Mouse (Mus musculus): ENCODE results near the gene Ccrl2. TPM values are rescaled to one million over a fixed set of nuclear protein-coding genes. Genes with fewer than 3 reads are reported as not detected.

Gene Ccrl2
- polyA plus RNA-seq (2012): 0.37 and 3.4 TPM in 2 replicates

DNA sequence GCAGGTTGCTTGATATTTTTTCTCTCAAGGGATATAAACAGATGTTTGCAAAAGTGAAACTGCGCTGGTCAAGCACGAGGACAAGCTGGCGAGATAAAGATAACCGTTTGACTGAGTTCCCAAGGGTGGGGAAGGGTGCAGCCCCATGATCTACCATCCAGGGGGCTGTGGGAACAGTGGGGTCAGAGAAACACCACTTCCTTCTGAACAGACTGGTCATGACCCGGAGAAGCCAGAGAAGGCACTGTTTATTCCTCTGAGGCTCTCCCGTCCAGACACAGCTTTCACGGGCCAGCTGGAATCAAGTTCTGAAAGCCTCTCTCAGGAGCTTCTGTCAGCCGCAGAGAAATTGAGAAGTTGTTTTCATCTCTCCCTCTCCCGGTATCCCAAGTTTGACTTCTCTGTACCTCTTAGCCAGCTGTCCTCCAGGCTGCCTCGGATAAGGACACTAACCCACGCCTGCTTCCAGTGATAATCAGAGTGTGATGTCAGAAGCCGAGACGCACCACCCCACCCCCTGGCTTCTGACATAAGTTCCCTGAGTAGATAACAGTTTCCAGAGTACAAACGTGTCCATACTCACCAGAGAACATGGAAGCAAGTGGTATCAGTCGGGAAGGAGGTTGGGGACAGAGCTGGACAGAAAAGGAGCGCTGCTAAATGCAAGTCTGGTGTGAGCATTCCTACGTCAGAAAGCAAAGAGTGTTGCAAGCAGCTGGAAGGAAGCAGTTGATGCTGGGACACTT lies at the start of gene Ccrl2:
Gene Ccrl2 (minus strand): TSS at position 722 of the 746 bp plus-strand sequence.
- TF ChIP-seq GATA1 (IDR thresholded peaks at IDR 0.05; ENCODE audit: low read length): peak; percentile 94

DNA sequence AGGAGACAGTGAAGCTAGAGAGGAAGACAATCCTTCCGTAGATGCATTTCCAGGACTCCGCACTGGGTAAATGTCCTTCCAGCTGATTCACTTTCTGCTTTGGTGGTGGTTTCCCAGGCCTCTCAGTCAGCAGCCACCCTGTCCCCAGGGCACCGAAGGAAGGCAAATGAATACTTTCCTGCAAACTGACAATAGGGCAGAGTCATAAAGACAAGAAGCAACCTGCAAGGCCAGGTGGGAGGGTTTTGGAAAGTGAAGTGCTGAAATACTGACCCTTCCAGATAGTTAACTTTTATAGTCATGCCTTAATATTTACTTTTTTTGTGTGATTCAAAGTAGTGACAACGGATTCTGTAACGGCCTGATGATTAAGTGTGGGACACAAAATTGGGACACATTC lies 46.6 kb upstream of the Ccrl2 start:
- no peak for TF ChIP-seq GATA1 (IDR thresholded peaks at IDR 0.05; ENCODE audit: low read length)

GRCm38 (mm10) chr9:111103293-111103692 lies 46.0 kb upstream of the Ccrl2 start:
- TF ChIP-seq GATA1 (IDR thresholded peaks at IDR 0.05; ENCODE audit: low read length): no peak

DNA sequence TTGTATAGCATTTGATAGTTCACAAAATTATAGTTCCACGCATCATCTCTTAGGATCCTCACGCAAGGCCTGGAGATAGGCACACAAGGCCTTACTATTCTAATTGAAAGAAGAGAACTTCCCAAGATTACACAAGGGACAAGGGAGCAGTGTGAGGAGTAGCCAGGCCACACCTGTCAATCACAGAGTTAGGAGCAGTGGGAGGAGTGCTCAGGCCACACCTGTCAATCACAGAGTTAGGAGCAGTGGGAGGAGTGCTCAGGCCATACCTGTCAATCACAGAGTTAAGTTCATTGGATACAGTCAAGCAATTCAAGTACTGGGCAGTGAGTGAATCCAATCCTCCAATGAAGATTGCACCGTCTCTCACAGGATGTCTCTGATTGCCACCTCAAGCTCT lies 43.1 kb upstream of the Ccrl2 start:
- TF ChIP-seq GATA1 (IDR thresholded peaks at IDR 0.05; ENCODE audit: low read length): no peak

GRCm38 (mm10) chr9:111097543-111097942 lies 40.2 kb upstream of the Ccrl2 start:
- TF ChIP-seq GATA1 (IDR thresholded peaks at IDR 0.05; ENCODE audit: low read length): no peak

- TF ChIP-seq GATA1 (IDR thresholded peaks at IDR 0.05; ENCODE audit: low read length): no peak
Observed at GRCm38 (mm10) chr9:111096419-111097326, 39.4 kb upstream of the Ccrl2 start.

DNA sequence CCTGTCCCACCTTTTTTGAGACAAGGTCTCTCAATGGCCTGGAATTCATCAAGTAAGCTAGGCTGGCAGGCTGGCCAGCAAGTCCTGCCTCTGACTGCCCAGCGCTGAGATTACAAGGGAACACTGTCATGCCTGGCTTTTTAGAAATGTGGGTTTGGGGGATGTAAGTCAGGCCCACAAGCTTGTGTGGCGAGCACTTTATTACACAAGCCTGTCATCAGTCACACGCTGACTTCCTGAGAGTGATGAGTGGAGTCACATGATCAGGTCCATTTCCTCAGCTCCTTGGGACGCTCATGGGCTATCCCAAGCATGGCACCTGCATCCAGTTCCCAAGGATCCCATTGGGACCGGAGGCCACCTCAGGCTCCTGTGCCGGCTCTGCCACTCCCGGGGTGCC lies 38.4 kb upstream of the Ccrl2 start:
- no peak for TF ChIP-seq GATA1 (IDR thresholded peaks at IDR 0.05; ENCODE audit: low read length)

GRCm38 (mm10) chr9:111094626-111095025 lies 37.3 kb upstream of the Ccrl2 start:
- no peak for TF ChIP-seq GATA1 (IDR thresholded peaks at IDR 0.05; ENCODE audit: low read length)

- no peak for TF ChIP-seq GATA1 (IDR thresholded peaks at IDR 0.05; ENCODE audit: low read length)
Observed at GRCm38 (mm10) chr9:111093094-111093493, 35.8 kb upstream of the Ccrl2 start.

DNA sequence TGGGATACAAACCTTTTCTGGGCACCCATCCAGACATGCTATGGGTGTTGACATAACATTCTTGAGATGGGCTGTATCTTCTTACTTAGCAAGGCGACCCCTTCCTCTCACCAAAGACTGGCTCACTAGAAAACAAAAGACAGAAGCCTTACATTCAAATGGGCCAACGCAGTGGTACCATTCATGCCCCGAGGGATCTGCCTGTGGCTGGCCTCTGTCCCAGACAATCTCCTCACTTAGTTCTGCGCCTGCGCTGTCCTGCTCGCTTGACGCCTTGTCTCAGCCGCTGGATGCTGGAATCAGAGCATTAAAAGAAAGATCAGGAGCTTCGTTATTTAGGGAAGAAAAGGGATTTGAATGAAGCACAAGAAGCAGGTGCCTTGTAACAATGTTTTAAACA lies 35.3 kb upstream of the Ccrl2 start:
- TF ChIP-seq GATA1 (IDR thresholded peaks at IDR 0.05; ENCODE audit: low read length): no peak

DNA sequence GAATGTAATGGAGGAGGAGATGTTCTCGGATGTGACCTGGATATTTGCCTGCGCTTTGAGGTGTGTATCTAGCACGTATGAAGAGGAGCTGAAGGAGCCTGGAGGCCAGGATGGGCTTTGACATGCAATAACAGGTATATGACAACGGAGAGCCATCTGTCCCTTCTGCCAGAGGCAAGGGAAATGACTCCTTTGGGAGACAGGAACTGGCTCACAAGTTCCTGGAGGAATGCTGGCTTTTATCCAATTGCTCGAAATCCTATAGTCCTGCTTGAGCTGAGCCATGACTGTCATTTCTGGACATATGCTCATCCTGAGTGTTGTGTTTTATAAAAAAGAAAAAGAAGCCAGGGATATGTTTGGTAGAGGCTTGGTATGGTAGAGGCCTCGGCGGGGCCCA lies 31.6 kb upstream of the Ccrl2 start:
- TF ChIP-seq GATA1 (IDR thresholded peaks at IDR 0.05; ENCODE audit: low read length): no peak

DNA sequence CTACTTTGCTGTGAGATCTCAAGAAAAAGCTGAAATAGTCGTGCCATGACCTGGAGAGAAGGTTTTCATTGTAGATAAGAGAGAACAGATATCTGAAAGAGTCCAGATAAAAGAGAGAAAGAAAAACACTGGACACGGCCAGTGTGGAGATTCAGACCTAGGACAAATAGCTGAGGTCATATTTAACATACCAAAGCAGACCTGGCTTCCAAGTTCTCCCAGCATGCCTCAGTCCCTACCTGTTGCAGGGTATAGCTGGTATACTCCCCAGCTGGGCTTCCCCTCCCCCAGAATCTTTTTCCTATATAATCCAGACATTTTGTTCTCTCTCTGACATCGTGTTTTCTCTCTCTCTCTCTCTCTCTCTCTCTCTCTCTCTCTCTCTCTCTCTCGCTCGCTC lies 30.6 kb upstream of the Ccrl2 start:
- TF ChIP-seq GATA1 (IDR thresholded peaks at IDR 0.05; ENCODE audit: low read length): no peak

GRCm38 (mm10) chr9:111086995-111087606 lies 29.8 kb upstream of the Ccrl2 start:
- TF ChIP-seq GATA1 (IDR thresholded peaks at IDR 0.05; ENCODE audit: low read length): no peak

GRCm38 (mm10) chr9:111086137-111086536 lies 28.8 kb upstream of the Ccrl2 start:
- TF ChIP-seq GATA1 (IDR thresholded peaks at IDR 0.05; ENCODE audit: low read length): no peak

DNA sequence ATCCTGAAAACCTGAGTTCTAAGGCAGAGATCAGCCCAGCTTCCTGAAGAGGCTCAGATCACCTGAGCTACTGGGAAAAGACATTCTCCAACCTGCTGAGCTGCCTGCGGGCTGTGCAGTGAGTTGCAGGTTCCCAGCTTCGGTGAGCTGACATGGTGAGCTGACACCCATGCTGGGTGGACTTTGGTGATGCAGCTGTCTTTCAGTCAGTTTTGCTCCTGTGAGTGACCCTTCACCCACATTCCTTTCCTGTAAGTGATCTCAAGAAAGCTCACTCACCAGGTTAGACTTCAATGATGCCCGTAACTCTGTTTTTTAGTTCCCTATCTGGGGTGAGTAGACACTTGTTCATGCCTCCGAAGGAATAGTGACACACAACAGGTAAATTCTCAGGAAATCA lies 28.0 kb upstream of the Ccrl2 start:
- no peak for TF ChIP-seq GATA1 (IDR thresholded peaks at IDR 0.05; ENCODE audit: low read length)

GRCm38 (mm10) chr9:111081765-111082164 lies 24.4 kb upstream of the Ccrl2 start:
- TF ChIP-seq GATA1 (IDR thresholded peaks at IDR 0.05; ENCODE audit: low read length): no peak

Data from G1E-ER4 (cell line).